Mouse (Mus musculus) kidney, postnatal 0 days (tissue): ENCODE measurements around the gene Klhdc10. TPM values are rescaled to one million over a fixed set of nuclear protein-coding genes. Genes with fewer than 3 reads are reported as not detected.

Source experiments
- ATAC-seq: fragments of 200-750 bp; cut with Nextera tagmentation; replicated peaks from 2 replicates; pipeline ENCODE4 v1.8.0; 2017; ENCODE audit warnings: low read depth, moderate number of reproducible peaks, moderate TSS enrichment, moderate library complexity; ENCODE audit not compliant: low FRiP score
- DNase-seq: peaks from one replicate; pipeline ENCODE4 v3.0.0-alpha.2; 2016; ENCODE audit warnings: low spot score
- H3K27ac ChIP-seq: fragments of 300-500 bp; sonication (generic); 2 replicates; pipeline ENCODE4 v1.5.1; 2014; ENCODE audit warnings: mild to moderate bottlenecking
- H3K27me3 ChIP-seq: fragments of 300-500 bp; sonication (generic); 2 replicates; pipeline ENCODE4 v1.6.1; 2014; ENCODE audit warnings: low read length, mixed read lengths; ENCODE audit not compliant: insufficient read depth
- H3K36me3 ChIP-seq: fragments of 300-500 bp; sonication (generic); 2 replicates; pipeline ENCODE4 v1.6.1; 2014; ENCODE audit warnings: low read length, mixed read lengths; ENCODE audit not compliant: insufficient read depth
- H3K4me1 ChIP-seq: fragments of 300-500 bp; sonication (generic); replicated peaks from 2 replicates; pipeline ENCODE4 v1.6.1; 2014; ENCODE audit warnings: antibody characterized with exemption, low read length, mixed read lengths; ENCODE audit not compliant: insufficient read depth
- H3K4me2 ChIP-seq: fragments of 300-500 bp; sonication (generic); 2 replicates; pipeline ENCODE4 v1.6.1; 2014; ENCODE audit warnings: mild to moderate bottlenecking, low read length, moderate library complexity, mixed read lengths
- H3K4me3 ChIP-seq: fragments of 300-500 bp; sonication (generic); replicated peaks from 2 replicates; pipeline ENCODE4 v1.5.1; 2014; ENCODE audit warnings: low read depth, low read length
- H3K9ac ChIP-seq: fragments of 300-500 bp; sonication (generic); 2 replicates; pipeline ENCODE4 v1.6.1; 2014; ENCODE audit warnings: low read depth, low read length
- H3K9me3 ChIP-seq: fragments of 300-500 bp; sonication (generic); replicated peaks from 2 replicates; pipeline ENCODE4 v1.6.1; 2016; ENCODE audit warnings: low read length, inconsistent platforms, mixed read lengths
- CTCF ChIP-seq: IDR thresholded peaks from 2 replicates; pipeline ENCODE4 v1.5.1; 2016; ENCODE audit warnings: antibody characterized with exemption, low read depth, mild to moderate bottlenecking, moderate library complexity
- WGBS: fragments of 180-500 bp; shearing (Covaris S2); extraction: QIAGEN DNeasy Blood & Tissue Kit; methylation state at CpG from one replicate; pipeline ENCODE4 v1.1.7; 2014; 5-methylcytosine and 5-hydroxymethylcytosine counted together
- polyA plus RNA-seq: library from polyadenylated mRNA; unstranded; fragments of >200 nt; fragmentation: Nextera tagmentation; extraction: Ambion mirVana; gene quantifications from 2 replicates; pipeline ENCODE4 v1.2.1, GENCODE M21; 2015

Gene Klhdc10
- polyA plus RNA-seq, 1 experiment from 2014 or later = 18.2 TPM

DNA sequence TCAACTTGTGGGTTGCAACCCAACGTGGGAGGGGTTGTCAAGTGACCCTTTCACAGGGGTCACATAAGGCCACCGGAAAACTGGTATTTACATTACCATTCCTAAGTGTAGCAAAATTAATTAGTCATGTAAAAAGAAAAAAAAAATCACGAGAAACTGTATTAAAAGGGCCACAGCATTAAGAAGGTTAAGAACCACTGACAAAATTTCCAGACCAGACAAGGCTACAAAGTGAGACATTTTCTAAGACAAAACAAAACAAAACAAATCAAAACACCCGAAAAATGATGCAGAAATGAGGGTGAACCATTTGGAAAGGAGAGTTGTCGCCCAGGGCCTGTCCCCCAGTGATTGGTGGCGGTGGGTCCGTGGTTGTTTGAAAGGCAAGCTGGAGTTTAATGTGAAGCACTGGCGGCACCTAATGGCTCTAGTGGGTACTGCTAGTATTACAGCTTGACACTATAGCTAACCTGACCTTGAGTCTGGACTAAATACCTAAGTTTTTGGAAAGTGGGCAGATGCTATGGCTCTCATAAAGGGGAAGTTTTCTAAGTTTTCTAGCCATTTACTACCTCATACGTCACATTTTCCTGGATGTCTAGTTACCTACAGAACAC is 44.0 kb upstream of the Klhdc10 start:
- Histone ChIP-seq H3K27me3 (no peaks in the 10 kb centered on the region), H3K9me3 (no peaks in the 10 kb centered on the region), H3K4me1 (peaks cover 9% of the 10 kb centered on the region), H3K36me3 (no peaks in the 10 kb centered on the region), H3K4me3 (no peak overlapping the region), H3K4me2 (no peak overlapping the region), H3K9ac (no peak overlapping the region), H3K27ac (no peak overlapping the region)
- DNase-seq (peak; percentile 94), ATAC-seq (no peak; the same call in 1 of the 2 replicates)
- 10% methylated on average over 9 of the region's 9 CpGs for WGBS
- peak; percentile 96 for TF ChIP-seq CTCF

DNA sequence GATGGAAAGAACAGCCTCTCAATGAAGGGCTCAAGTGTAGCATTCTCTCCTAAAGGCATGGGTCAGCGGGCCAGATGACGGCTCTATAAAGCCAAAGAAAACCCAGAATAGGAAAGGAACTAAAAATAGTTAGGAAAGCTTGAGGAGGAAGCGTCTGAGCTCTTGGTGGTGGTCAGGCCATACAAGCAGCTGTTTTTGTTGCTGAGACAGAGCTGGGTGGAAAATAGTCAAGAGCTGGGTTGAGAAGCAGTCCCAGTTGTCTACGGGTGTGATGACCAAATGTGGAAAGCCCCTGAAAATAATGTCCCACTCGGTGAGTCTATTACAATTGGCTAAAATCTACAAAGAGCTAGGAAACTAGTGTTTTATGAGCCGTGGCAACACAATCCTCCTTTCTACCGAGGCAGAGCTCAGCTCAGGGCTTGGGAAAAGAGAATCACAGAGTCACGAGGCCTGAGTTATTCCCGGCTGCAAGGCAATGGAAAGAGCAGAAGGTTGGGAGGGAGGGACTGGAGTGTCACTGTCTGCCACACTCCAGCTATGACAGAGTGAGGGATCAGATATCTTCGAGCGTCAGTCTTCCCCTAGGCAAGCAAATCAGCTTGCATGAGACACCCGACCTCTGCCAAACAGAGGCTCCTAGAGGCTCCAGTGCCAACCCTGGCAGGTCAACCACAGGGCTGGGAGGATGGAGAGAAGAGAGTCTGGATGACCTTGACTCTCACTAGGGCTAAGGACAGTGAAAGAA is 41.7 kb upstream of the Klhdc10 start:
- Histone ChIP-seq H3K27me3 (no peaks in the 10 kb centered on the region), H3K4me1 (peaks cover 2% of the 10 kb centered on the region; the same call in 1 of the 2 replicates), H3K9me3 (no peaks in the 10 kb centered on the region), H3K27ac (peak overlapping the region; percentile 64), H3K36me3 (peaks cover 8% of the 10 kb centered on the region; the same call in 1 of the 2 replicates), H3K9ac (no peak overlapping the region), H3K4me2 (no peak overlapping the region), H3K4me3 (no peak overlapping the region)
- WGBS = 23% methylated on average over 12 of the region's 12 CpGs
- ATAC-seq (peak; percentile 59; the same call in 1 of the 2 replicates), DNase-seq (peak; percentile 80)
- no peak for TF ChIP-seq CTCF

DNA sequence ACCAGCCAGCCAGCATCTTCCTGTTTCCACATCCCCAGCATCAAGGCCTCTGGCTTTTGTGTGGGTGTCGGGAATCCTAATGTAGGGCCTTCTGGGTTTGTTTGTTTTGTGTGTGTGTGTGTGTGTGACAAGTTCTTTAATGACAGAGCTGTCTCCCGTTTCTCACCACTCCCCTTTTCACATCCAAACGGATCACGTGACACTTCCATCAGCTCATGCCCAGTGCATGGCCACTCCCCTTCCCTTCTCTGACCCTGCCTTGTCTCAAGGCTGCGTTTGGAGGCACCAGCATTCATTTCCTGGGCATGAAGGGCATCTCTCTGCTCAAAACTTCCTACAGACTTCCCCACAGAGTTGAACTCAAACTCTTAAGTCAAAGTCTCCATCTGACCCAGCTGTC is 37.9 kb upstream of the Klhdc10 start:
- no peak for TF ChIP-seq CTCF
- ATAC-seq = 0 out of 2 replicates have a peak, but pooled peaks have one; percentile 43
- peaks cover 39% of the 10 kb centered on the region for H3K36me3 ChIP-seq
- H3K4me1 ChIP-seq = 0 out of 2 replicates have a peak, but pooled peaks cover 2% of the 10 kb centered on the region
- H3K9me3 ChIP-seq = no peaks in the 10 kb centered on the region
- H3K27ac ChIP-seq = no peak overlapping the region
- no peaks in the 10 kb centered on the region for H3K27me3 ChIP-seq
- DNase-seq = peak; percentile 65
- H3K4me3 ChIP-seq = no peak overlapping the region
- 29% methylated on average over 5 of the region's 5 CpGs for WGBS
- no peak overlapping the region for H3K9ac ChIP-seq
- no peak overlapping the region for H3K4me2 ChIP-seq

- H3K27me3 ChIP-seq = no peaks in the 10 kb centered on the region
- H3K4me1 ChIP-seq = no peaks in the 10 kb centered on the region
- DNase-seq = peak; percentile 48
- no peak overlapping the region for H3K27ac ChIP-seq
- no peak overlapping the region for H3K4me3 ChIP-seq
- peaks cover 80% of the 10 kb centered on the region for H3K36me3 ChIP-seq
- WGBS = 72% methylated on average over 3 of the region's 3 CpGs
- no peak overlapping the region for H3K9ac ChIP-seq
- no peak overlapping the region for H3K4me2 ChIP-seq
- ATAC-seq = no peak
- peak; percentile 61 for TF ChIP-seq CTCF
- H3K9me3 ChIP-seq = no peaks in the 10 kb centered on the region
These were observed 32.4 kb upstream of the Klhdc10 start for GRCm38 (mm10) chr6:30369291-30369690.

- no peak for TF ChIP-seq CTCF
- no peaks in the 10 kb centered on the region for H3K4me1 ChIP-seq
- DNase-seq (no peak), ATAC-seq (no peak)
- H3K9me3 ChIP-seq = no peaks in the 10 kb centered on the region
- no peak overlapping the region for H3K4me2 ChIP-seq
- no peak overlapping the region for H3K27ac ChIP-seq
- H3K9ac ChIP-seq = no peak overlapping the region
- 90% methylated on average over 17 of the region's 17 CpGs for WGBS
- no peak overlapping the region for H3K4me3 ChIP-seq
- H3K36me3 ChIP-seq = peaks cover 76% of the 10 kb centered on the region
- H3K27me3 ChIP-seq = no peaks in the 10 kb centered on the region
These were observed 28.9 kb upstream of the Klhdc10 start for GRCm38 (mm10) chr6:30372627-30373369.
